ENCODE assay signal across 8 mouse cellular contexts in the genomic region with DNA sequence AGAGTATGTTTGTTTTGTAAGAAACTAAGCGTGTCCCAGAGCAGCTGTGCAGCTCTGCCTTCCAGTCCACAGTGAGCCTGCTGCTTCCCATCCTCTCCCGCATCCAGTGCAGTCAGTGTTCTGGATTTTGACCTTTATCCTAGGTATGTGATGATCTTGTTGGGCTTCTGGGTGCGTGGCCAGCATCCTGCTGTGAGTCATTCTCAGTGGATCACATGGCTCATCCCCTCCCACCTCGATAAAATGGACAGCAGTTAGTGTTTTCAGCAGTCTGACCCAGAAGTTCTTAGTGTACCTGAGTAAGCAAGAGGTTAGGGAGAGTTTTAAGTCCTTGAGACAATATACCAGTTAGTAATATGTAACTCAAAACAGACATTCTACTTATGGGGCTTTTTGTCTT. TPM values are rescaled to one million over a fixed set of nuclear protein-coding genes. Genes with fewer than 3 reads are reported as not detected.
DNase-seq lines count a peak whose midpoint lies in the region.

No protein-coding gene starts in this region.

- intact Hi-C loops in heart, postnatal 36 days (cut with DNase I), result loop anchor here (10.0 kb wide), 1 partner anchor 197 kb away; no protein-coding TSS in a partner anchor

- DNase-seq in adrenal gland, adult (ENCODE audit: inconsistent age in 2 of 2, low spot score in 1 of 2), result peak; percentile 46 to 59
- DNase-seq in adrenal gland, postnatal 25 days, result no peak
- peak; percentile 23 for DNase-seq in heart, postnatal 4 days
- no peak for DNase-seq in heart, postnatal 36 days
- DNase-seq in testis, postnatal 14 days (ENCODE audit: low spot score), result peak; percentile 21
- no peak for DNase-seq in testis, postnatal 10 days (ENCODE audit: low spot score)
- DNase-seq in yolk sac, embryonic 10.5 days (ENCODE audit: low spot score), result peak; percentile 33
- DNase-seq in thymus, postnatal 0 days (ENCODE audit: low spot score), result no peak

RNA-seq across cellular contexts. Expression of a gene that starts 36.4 kb away (rescaled TPM):
- 19.3 and 19.9 TPM in 2 replicates for total RNA-seq in adrenal gland, postnatal 25 days (2021)
- total RNA-seq in heart, postnatal 4 days (2021), result 10 to 100 TPM; 15.3 to 16.5 TPM
- total RNA-seq in heart, postnatal 36 days (2021), result 10 to 100 TPM; 16.4 to 18.7 TPM
- polyA plus RNA-seq in thymus, postnatal 0 days (2015; fragmentation: Nextera tagmentation; extraction: Ambion mirVana), result 17.4 and 17.7 TPM in 2 replicates

Comparison
In these comparisons a context has a peak if more than half of its experiments do, and no peak if none do; other contexts are left out.
1. DNase-seq: peak in adrenal gland, adult (2 of 2), heart, postnatal 4 days (single experiment), testis, postnatal 14 days (single experiment) and yolk sac, embryonic 10.5 days (single experiment); none in adrenal gland, postnatal 25 days (single experiment), heart, postnatal 36 days (0 of 2), testis, postnatal 10 days (single experiment) and thymus, postnatal 0 days (single experiment).